Mouse (Mus musculus) cortical plate, adult 2 months (tissue): Measurements from ENCODE around the gene Zscan21.

Experiments
- CTCF ChIP-seq: fragments of 200-500 bp; IDR thresholded peaks from 2 replicates; pipeline ENCODE4 v1.5.1; 2011; ENCODE audit warnings: mild to moderate bottlenecking, control low read depth, low read length; ENCODE audit not compliant: insufficient read depth; ENCODE audit errors: extremely low read depth
- POLR2A ChIP-seq: fragments of 200-500 bp; IDR thresholded peaks from 2 replicates; pipeline ENCODE4 v1.6.1; 2011; ENCODE audit warnings: mild to moderate bottlenecking, low read length, control low read depth; ENCODE audit not compliant: insufficient read depth; ENCODE audit errors: extremely low read depth

- TF ChIP-seq CTCF, result no peak
- no peak for TF ChIP-seq POLR2A
Observed at GRCm38 (mm10) chr5:138094474-138094873, 22.2 kb upstream of the Zscan21 start.
